Mouse (Mus musculus): ENCODE measurements around the gene Clrn3. TPM values are rescaled to one million over a fixed set of nuclear protein-coding genes. Genes with fewer than 3 reads are reported as not detected.
"Not testable (repeated sequence)": the region's sequence is repeated elsewhere in the genome, so short reads cannot be mapped to it uniquely, and the experiment has no call there.

Clrn3 gene
- 24.6 and 26.1 TPM in 2 replicates for polyA plus RNA-seq (2015; fragmentation: Nextera tagmentation; extraction: Ambion mirVana)

- no peaks in the 10 kb centered on the region for H3K9me3 ChIP-seq (replicated peaks; ENCODE audit: low read length)
- peak within 1 kb of the TSS; percentile 1; the same call in 1 of the 2 replicates for H3K4me3 ChIP-seq (replicated peaks; ENCODE audit: low read depth, low read length)
- H3K4me2 ChIP-seq (ENCODE audit: low read length), result peak within 1 kb of the TSS; percentile 16; the same call in 1 of the 2 replicates
- no peak within 1 kb of the TSS for H3K9ac ChIP-seq (ENCODE audit: low read depth, low read length)
- H3K4me1 ChIP-seq (replicated peaks; ENCODE audit: insufficient read depth, low read length), result no peaks in the 10 kb centered on the region
- ATAC-seq (replicated peaks; ENCODE audit: low FRiP score, low read depth) (peak; percentile 74), DNase-seq (ENCODE audit: low spot score) (no peak)
- no peak for TF ChIP-seq CTCF (IDR thresholded peaks at IDR 0.05; ENCODE audit: low read depth)
- no peaks in the 10 kb centered on the region for H3K27me3 ChIP-seq (ENCODE audit: insufficient read depth, low read length)
- H3K36me3 ChIP-seq (ENCODE audit: insufficient read depth, low read length), result no peaks in the 10 kb centered on the region
- WGBS, result 45% methylated on average over 7 of the region's 7 CpGs
- peak within 1 kb of the TSS; percentile 50 for H3K27ac ChIP-seq
These were observed at the start of gene Clrn3 for GRCm38 (mm10) chr7:135528515-135528914. Clrn3 (minus strand) TSS chr7:135528654.

- no peaks in the 10 kb centered on the region for H3K4me1 ChIP-seq (replicated peaks; ENCODE audit: insufficient read depth, low read length)
- no peak overlapping the region for H3K27ac ChIP-seq
- no peak for DNase-seq (ENCODE audit: low spot score)
- H3K9ac ChIP-seq (ENCODE audit: low read depth, low read length), result no peak overlapping the region
- H3K9me3 ChIP-seq (replicated peaks; ENCODE audit: low read length), result no peaks in the 10 kb centered on the region
- ATAC-seq (replicated peaks; ENCODE audit: low FRiP score, low read depth), result no peak
- H3K4me2 ChIP-seq (ENCODE audit: low read length), result no peak overlapping the region
- TF ChIP-seq CTCF (IDR thresholded peaks at IDR 0.05; ENCODE audit: low read depth), result no peak
- WGBS, result 93% methylated on average over 3 of the region's 3 CpGs
- H3K4me3 ChIP-seq (replicated peaks; ENCODE audit: low read depth, low read length), result no peak overlapping the region
- H3K36me3 ChIP-seq (ENCODE audit: insufficient read depth, low read length), result no peaks in the 10 kb centered on the region
- H3K27me3 ChIP-seq (ENCODE audit: insufficient read depth, low read length), result no peaks in the 10 kb centered on the region
These were observed 47.9 kb upstream of the Clrn3 start for GRCm38 (mm10) chr7:135576329-135576728.

- not testable (repeated sequence) for H3K9me3 ChIP-seq (replicated peaks; ENCODE audit: low read length); DNase-seq (ENCODE audit: low spot score); H3K27ac ChIP-seq; H3K9ac ChIP-seq (ENCODE audit: low read depth, low read length); H3K4me1 ChIP-seq (replicated peaks; ENCODE audit: insufficient read depth, low read length); H3K36me3 ChIP-seq (ENCODE audit: insufficient read depth, low read length); ATAC-seq (replicated peaks; ENCODE audit: low FRiP score, low read depth); H3K27me3 ChIP-seq (ENCODE audit: insufficient read depth, low read length); H3K4me3 ChIP-seq (replicated peaks; ENCODE audit: low read depth, low read length); H3K4me2 ChIP-seq (ENCODE audit: low read length)
- WGBS, result 74% methylated on average over 7 of the region's 7 CpGs
These were observed 47.0 kb upstream of the Clrn3 start for GRCm38 (mm10) chr7:135575319-135576069.

- ATAC-seq (replicated peaks; ENCODE audit: low FRiP score, low read depth), result no peak
- H3K4me2 ChIP-seq (ENCODE audit: low read length), result no peak overlapping the region
- DNase-seq (ENCODE audit: low spot score), result no peak
- no peaks in the 10 kb centered on the region for H3K36me3 ChIP-seq (ENCODE audit: insufficient read depth, low read length)
- no peaks in the 10 kb centered on the region for H3K4me1 ChIP-seq (replicated peaks; ENCODE audit: insufficient read depth, low read length)
- no peak overlapping the region for H3K4me3 ChIP-seq (replicated peaks; ENCODE audit: low read depth, low read length)
- no peaks in the 10 kb centered on the region for H3K9me3 ChIP-seq (replicated peaks; ENCODE audit: low read length)
- TF ChIP-seq CTCF (IDR thresholded peaks at IDR 0.05; ENCODE audit: low read depth), result no peak
- no peaks in the 10 kb centered on the region for H3K27me3 ChIP-seq (ENCODE audit: insufficient read depth, low read length)
- H3K9ac ChIP-seq (ENCODE audit: low read depth, low read length), result no peak overlapping the region
- H3K27ac ChIP-seq, result no peak overlapping the region
- 63% methylated on average over 10 of the region's 10 CpGs for WGBS
These were observed 43.6 kb upstream of the Clrn3 start for GRCm38 (mm10) chr7:135571951-135572559.

GRCm38 (mm10) chr7:135571392-135571791, 42.9 kb upstream of the Clrn3 start:
- Histone ChIP-seq H3K27ac (no peak overlapping the region), H3K4me2 (ENCODE audit: low read length) (no peak overlapping the region), H3K27me3 (ENCODE audit: insufficient read depth, low read length) (no peaks in the 10 kb centered on the region), H3K9ac (ENCODE audit: low read depth, low read length) (no peak overlapping the region), H3K4me3 (replicated peaks; ENCODE audit: low read depth, low read length) (no peak overlapping the region), H3K36me3 (ENCODE audit: insufficient read depth, low read length) (no peaks in the 10 kb centered on the region), H3K9me3 (replicated peaks; ENCODE audit: low read length) (no peaks in the 10 kb centered on the region), H3K4me1 (replicated peaks; ENCODE audit: insufficient read depth, low read length) (no peaks in the 10 kb centered on the region)
- no peak for DNase-seq (ENCODE audit: low spot score)
- no peak for ATAC-seq (replicated peaks; ENCODE audit: low FRiP score, low read depth)
- no peak for TF ChIP-seq CTCF (IDR thresholded peaks at IDR 0.05; ENCODE audit: low read depth)

GRCm38 (mm10) chr7:135568550-135568949, 40.1 kb upstream of the Clrn3 start:
- no peaks in the 10 kb centered on the region for H3K9me3 ChIP-seq (replicated peaks; ENCODE audit: low read length)
- no peak overlapping the region for H3K27ac ChIP-seq
- H3K4me1 ChIP-seq (replicated peaks; ENCODE audit: insufficient read depth, low read length), result no peaks in the 10 kb centered on the region
- no peak overlapping the region for H3K4me2 ChIP-seq (ENCODE audit: low read length)
- no peak overlapping the region for H3K4me3 ChIP-seq (replicated peaks; ENCODE audit: low read depth, low read length)
- no peaks in the 10 kb centered on the region for H3K27me3 ChIP-seq (ENCODE audit: insufficient read depth, low read length)
- ATAC-seq (replicated peaks; ENCODE audit: low FRiP score, low read depth) (no peak), DNase-seq (ENCODE audit: low spot score) (no peak)
- H3K9ac ChIP-seq (ENCODE audit: low read depth, low read length), result no peak overlapping the region
- WGBS, result 84% methylated on average over 2 of the region's 2 CpGs
- H3K36me3 ChIP-seq (ENCODE audit: insufficient read depth, low read length), result no peaks in the 10 kb centered on the region
- TF ChIP-seq CTCF (IDR thresholded peaks at IDR 0.05; ENCODE audit: low read depth), result no peak
